Mouse (Mus musculus) hindbrain, embryonic 16.5 days (tissue): ENCODE data around the gene Gm17617. TPM values are rescaled to one million over a fixed set of nuclear protein-coding genes. Genes with fewer than 3 reads are reported as not detected.
A peak's percentile ranks its signal among the peaks of the same experiment; 100 is the strongest.
"Not testable (repeated sequence)": the region's sequence is repeated elsewhere in the genome, so short reads cannot be mapped to it uniquely, and the experiment has no call there.

Experiments
- ATAC-seq: fragments of 200-750 bp; cut with Nextera tagmentation; 2 replicates; pipeline ENCODE4 v1.8.0; 2017; ENCODE audit warnings: moderate TSS enrichment, moderate library complexity
- H3K27ac ChIP-seq: fragments of 300-500 bp; sonication (generic); 2 replicates; pipeline ENCODE4 v1.5.1; 2014; ENCODE audit warnings: low read depth, mild to moderate bottlenecking, control low read depth, low read length, moderate library complexity
- H3K27me3 ChIP-seq: fragments of 300-500 bp; sonication (generic); replicated peaks from 2 replicates; pipeline ENCODE4 v1.6.1; 2014; ENCODE audit warnings: low read length; ENCODE audit not compliant: control insufficient read depth, insufficient read depth
- H3K36me3 ChIP-seq: fragments of 300-500 bp; sonication (generic); 2 replicates; pipeline ENCODE4 v1.6.1; 2014; ENCODE audit warnings: mild to moderate bottlenecking, low read length, moderate library complexity, mixed read lengths; ENCODE audit not compliant: control insufficient read depth, insufficient read depth
- H3K4me1 ChIP-seq: fragments of 300-500 bp; sonication (generic); 2 replicates; pipeline ENCODE4 v1.6.1; 2014; ENCODE audit warnings: low read depth, low read length; ENCODE audit not compliant: control insufficient read depth, insufficient read depth
- H3K4me2 ChIP-seq: fragments of 300-500 bp; sonication (generic); 2 replicates; pipeline ENCODE4 v1.6.1; 2014; ENCODE audit warnings: mild to moderate bottlenecking, low read length, control low read depth, moderate library complexity
- H3K4me3 ChIP-seq: fragments of 300-500 bp; sonication (generic); 2 replicates; pipeline ENCODE4 v1.5.1; 2014; ENCODE audit warnings: mild to moderate bottlenecking, low read length, control low read depth, moderate library complexity
- H3K9ac ChIP-seq: fragments of 300-500 bp; sonication (generic); 2 replicates; pipeline ENCODE4 v1.6.1; 2014; ENCODE audit warnings: low read depth, mild to moderate bottlenecking, control low read depth, low read length, moderate library complexity
- H3K9me3 ChIP-seq: fragments of 300-500 bp; sonication (generic); 2 replicates; pipeline ENCODE4 v1.6.1; 2014; ENCODE audit warnings: mild to moderate bottlenecking, low read length, moderate library complexity; ENCODE audit not compliant: control insufficient read depth
- WGBS: fragments of 180-500 bp; shearing (Covaris S2); extraction: QIAGEN DNeasy Blood & Tissue Kit; methylation state at CpG from one replicate; pipeline ENCODE4 v1.1.7; 2014; 5-methylcytosine and 5-hydroxymethylcytosine counted together
- polyA plus RNA-seq: library from polyadenylated mRNA; unstranded; fragments of >200 nt; fragmentation: Nextera tagmentation; extraction: Ambion mirVana; gene quantifications from 2 replicates; pipeline ENCODE4 v1.2.1, GENCODE M21; 2015

Gm17617 gene
- polyA plus RNA-seq, 1 experiment from 2014 or later = not detected

DNA sequence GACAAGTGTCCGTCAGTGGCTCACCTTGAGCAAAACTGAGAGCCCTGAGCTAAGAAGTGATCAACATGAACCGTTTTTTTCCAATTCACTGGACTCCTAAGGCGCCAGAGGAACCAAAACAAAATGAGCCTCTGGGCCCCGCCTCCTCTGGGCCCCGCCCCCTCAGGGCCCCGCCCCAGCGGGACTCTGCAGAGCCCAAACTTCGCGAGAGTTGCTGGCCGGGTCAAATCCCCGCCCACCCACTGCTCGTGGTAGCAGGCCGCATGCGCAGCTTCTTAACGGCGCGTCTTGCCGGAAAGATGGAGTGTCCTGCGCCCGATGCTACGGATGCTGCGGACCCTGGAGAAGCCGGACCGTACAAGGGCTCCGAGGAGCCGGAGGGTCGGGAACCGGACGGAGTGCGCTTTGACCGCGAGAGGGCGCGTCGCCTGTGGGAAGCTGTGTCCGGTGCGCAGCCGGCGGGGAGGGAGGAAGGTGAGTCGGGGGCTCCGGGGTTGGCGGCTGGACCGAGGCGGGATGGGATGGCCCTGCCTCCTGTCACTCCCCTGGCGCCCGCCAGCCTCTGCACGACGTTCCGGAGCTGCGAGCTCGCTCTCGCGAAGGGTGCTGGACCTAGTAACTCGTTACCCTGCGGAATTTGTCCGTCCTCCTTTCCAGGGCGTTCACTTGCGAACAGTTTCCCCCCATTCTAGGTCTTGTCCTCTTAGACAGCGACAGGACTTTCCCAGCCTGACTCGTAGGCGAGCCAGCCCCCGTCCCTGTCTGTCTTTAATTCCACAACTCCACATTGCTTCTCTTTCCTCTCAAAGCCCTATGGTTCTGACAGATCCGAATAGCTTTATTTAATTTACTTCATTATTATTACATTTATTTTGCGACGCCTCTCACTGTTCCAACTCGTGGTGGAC lies 28.0 kb downstream of the Gm17617 start, which contains the start of gene Zfp346:
TSS of gene Zfp346 (plus strand) at position 267 of the 908 bp plus-strand sequence.
- under 1% methylated on average over 61 of the region's 66 CpGs for WGBS
- ATAC-seq = peak; percentile 94
- no peaks in the 10 kb centered on the region for H3K36me3 ChIP-seq

DNA sequence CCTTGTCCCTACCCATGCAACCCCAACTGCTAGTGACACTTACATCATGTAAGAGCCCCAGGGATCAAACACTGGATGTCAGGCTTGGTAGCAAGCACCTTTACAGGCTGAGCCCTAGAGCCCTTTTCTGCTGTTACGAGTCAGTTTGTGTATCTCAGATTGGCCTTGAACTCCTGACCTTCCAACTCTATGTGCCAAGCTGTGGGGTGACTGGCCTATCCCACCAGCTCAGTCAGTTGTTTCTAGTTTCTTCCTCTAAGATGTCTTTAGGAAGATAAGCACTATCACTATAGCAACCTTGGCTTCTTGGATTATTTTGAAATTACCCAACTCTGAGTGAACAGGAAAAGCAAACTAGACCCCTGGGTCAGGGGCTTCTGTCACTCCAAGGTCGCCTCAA lies 30.0 kb downstream of the Gm17617 start:
- no peak overlapping the region for H3K4me2 ChIP-seq
- no peaks in the 10 kb centered on the region for H3K27me3 ChIP-seq
- no peak overlapping the region for H3K9ac ChIP-seq
- H3K9me3 ChIP-seq = no peaks in the 10 kb centered on the region
- H3K4me3 ChIP-seq = no peak overlapping the region
- no peaks in the 10 kb centered on the region for H3K36me3 ChIP-seq
- no peak for ATAC-seq
- 72% methylated on average over 2 of the region's 2 CpGs for WGBS
- no peak overlapping the region for H3K27ac ChIP-seq
- peaks cover 18% of the 10 kb centered on the region for H3K4me1 ChIP-seq

More for the DNA sequence above, 28.0 kb downstream of the Gm17617 start, which contains the start of gene Zfp346:
- H3K9ac ChIP-seq = peak within 1 kb of the TSS; percentile 92
- peak within 1 kb of the TSS; percentile 80 for H3K4me3 ChIP-seq
- peaks cover 11% of the 10 kb centered on the region for H3K4me1 ChIP-seq
- peak within 1 kb of the TSS; percentile 91 for H3K27ac ChIP-seq
- peak within 1 kb of the TSS; percentile 84 for H3K4me2 ChIP-seq
- no peaks in the 10 kb centered on the region for H3K9me3 ChIP-seq
- no peaks in the 10 kb centered on the region for H3K27me3 ChIP-seq

GRCm38 (mm10) chr13:55102366-55102765 lies 31.0 kb downstream of the Gm17617 start:
- ATAC-seq = no peak
- Histone ChIP-seq H3K4me1 (peaks cover 18% of the 10 kb centered on the region), H3K4me2 (no peak overlapping the region), H3K27me3 (no peaks in the 10 kb centered on the region), H3K27ac (no peak overlapping the region), H3K4me3 (no peak overlapping the region), H3K9me3 (no peaks in the 10 kb centered on the region), H3K9ac (no peak overlapping the region), H3K36me3 (no peaks in the 10 kb centered on the region)
- WGBS = 93% methylated on average over 3 of the region's 3 CpGs

GRCm38 (mm10) chr13:55101627-55102026 lies 31.7 kb downstream of the Gm17617 start:
- WGBS = 96% methylated on average over 11 of the region's 11 CpGs
- no peak for ATAC-seq
- no peaks in the 10 kb centered on the region for H3K9me3 ChIP-seq

GRCm38 (mm10) chr13:55099726-55100478 lies 33.4 kb downstream of the Gm17617 start, which contains the start of gene Uimc1:
Gene Uimc1 (minus strand): TSS chr13:55100300.
- Histone ChIP-seq H3K4me2 (peak within 1 kb of the TSS; percentile 78), H3K36me3 (no peaks in the 10 kb centered on the region), H3K4me1 (peaks cover 7% of the 10 kb centered on the region), H3K4me3 (peak within 1 kb of the TSS; percentile 95), H3K27me3 (no peaks in the 10 kb centered on the region), H3K9ac (peak within 1 kb of the TSS; percentile 97), H3K9me3 (no peaks in the 10 kb centered on the region), H3K27ac (peak within 1 kb of the TSS; percentile 92)
- ATAC-seq = peak; percentile 96
- WGBS = under 1% methylated on average over 45 of the region's 81 CpGs

More at GRCm38 (mm10) chr13:55101627-55102026, 31.7 kb downstream of the Gm17617 start:
- Histone ChIP-seq H3K27me3 (no peaks in the 10 kb centered on the region), H3K9ac (no peak overlapping the region), H3K27ac (no peak overlapping the region), H3K4me1 (peaks cover 15% of the 10 kb centered on the region), H3K36me3 (no peaks in the 10 kb centered on the region), H3K4me2 (no peak overlapping the region), H3K4me3 (no peak overlapping the region)

DNA sequence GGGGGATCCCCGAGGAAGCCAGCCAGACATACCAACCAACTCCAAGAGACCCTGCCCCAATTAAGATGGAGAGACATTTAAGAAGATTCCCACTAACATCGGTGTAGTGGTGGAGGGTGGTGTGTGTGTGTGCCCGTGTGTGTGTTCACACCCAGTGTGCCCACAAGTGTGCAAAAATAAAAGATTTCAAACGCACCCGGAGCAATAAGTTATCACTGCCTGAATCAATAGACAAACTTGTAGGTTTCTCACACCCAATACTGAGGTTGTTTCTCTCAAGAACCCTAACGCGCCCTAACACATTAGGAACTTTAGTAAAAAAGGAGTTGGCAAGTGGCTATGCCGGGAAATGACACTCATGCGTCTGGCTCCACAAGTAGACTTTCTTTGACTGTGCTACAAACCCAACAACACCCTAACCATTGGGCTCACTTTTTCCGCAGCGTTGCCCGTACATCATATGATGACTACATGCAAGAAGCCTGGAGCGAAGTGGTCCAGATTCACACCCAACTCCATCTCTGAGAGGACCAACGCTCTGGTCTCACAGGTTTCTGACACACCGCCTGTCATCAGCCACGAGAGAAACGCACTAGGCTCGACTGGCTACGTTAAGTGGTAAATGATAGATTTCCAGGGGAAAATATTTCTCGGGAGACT lies 34.2 kb downstream of the Gm17617 start:
- no peaks in the 10 kb centered on the region for H3K27me3 ChIP-seq
- H3K27ac ChIP-seq = peak overlapping the region; percentile 92
- WGBS = 35% methylated on average over 20 of the region's 20 CpGs
- H3K4me1 ChIP-seq = peaks cover 7% of the 10 kb centered on the region
- no peaks in the 10 kb centered on the region for H3K9me3 ChIP-seq
- H3K4me3 ChIP-seq = peak overlapping the region; percentile 95
- no peak for ATAC-seq
- peak overlapping the region; percentile 97 for H3K9ac ChIP-seq
- H3K4me2 ChIP-seq = peak overlapping the region; percentile 78
- no peaks in the 10 kb centered on the region for H3K36me3 ChIP-seq

GRCm38 (mm10) chr13:55097841-55098240 lies 35.5 kb downstream of the Gm17617 start:
- WGBS = 94% methylated on average over 3 of the region's 3 CpGs
- H3K4me2 ChIP-seq, H3K27me3 ChIP-seq, H3K27ac ChIP-seq, H3K4me3 ChIP-seq, H3K4me1 ChIP-seq, H3K9ac ChIP-seq, ATAC-seq, H3K9me3 ChIP-seq, H3K36me3 ChIP-seq: not testable (repeated sequence)

DNA sequence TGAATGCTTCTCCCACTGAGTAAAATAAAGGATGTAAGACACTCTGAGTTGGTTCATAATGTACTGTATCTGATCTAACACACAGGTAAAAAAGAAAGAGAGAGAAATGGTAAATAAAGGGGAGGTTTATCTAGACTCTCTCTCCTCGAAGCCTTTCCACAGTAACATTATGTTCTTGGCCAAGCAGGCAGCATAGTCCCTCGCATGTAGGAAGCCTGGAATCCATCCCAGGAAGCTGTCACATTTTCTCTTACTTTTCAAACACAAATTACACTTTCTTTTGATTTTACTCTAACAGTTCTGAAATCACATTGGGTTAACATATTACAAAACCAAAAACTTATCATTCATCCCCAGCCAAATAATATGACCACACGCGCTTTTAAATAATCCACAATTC lies 40.8 kb downstream of the Gm17617 start:
- no peak overlapping the region for H3K4me3 ChIP-seq
- no peak overlapping the region for H3K9ac ChIP-seq
- no peaks in the 10 kb centered on the region for H3K27me3 ChIP-seq
- no peaks in the 10 kb centered on the region for H3K9me3 ChIP-seq
- no peak overlapping the region for H3K4me2 ChIP-seq
- ATAC-seq = no peak
- H3K4me1 ChIP-seq = no peaks in the 10 kb centered on the region
- H3K36me3 ChIP-seq = peaks cover 7% of the 10 kb centered on the region; the same call in 1 of the 2 replicates
- WGBS = 88% methylated on average over 4 of the region's 4 CpGs
- no peak overlapping the region for H3K27ac ChIP-seq
